Mouse (Mus musculus): ENCODE results near the gene Tcp11l2.

- TF ChIP-seq CTCF (IDR thresholded peaks at IDR 0.05; ENCODE audit: insufficient read depth, low read length) (no peak), POLR2A (IDR thresholded peaks at IDR 0.05; ENCODE audit: borderline replicate concordance, extremely low read depth, low read depth, low read length) (no peak)
Measured at GRCm38 (mm10) chr10:84578738-84579137, 2.3 kb downstream of the Tcp11l2 start.

Measured in lung, adult 2 months (tissue).